ENCODE assay signal across 8 mouse cellular contexts in the genomic region with DNA sequence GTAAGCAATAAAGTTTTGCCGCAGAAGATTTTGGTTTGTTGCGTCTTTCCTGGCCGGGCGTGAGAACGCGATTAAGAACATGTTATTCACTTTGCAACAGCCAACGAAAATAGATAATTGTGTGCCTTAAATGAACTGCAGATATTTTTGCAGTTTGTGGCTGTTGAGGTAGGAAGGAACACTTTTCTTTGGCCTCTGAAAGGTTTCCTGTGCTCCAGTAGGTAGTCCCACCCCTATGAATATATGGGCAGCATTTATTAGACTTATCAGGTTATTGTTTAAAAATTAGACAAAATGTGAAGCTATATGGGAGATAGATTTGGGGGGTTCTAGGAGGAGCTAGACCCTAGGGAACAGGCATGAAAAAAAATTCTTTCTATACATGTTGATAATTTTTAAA.
DNase-seq lines count a peak whose midpoint lies in the region; ATAC-seq and TF ChIP-seq lines count a peak whose summit lies in the region.

No protein-coding gene starts in this region.

- no peaks in the 10 kb centered on the region for H3K36me3 ChIP-seq in kidney, embryonic 16.5 days (ENCODE audit: insufficient read depth, low read length)
- H3K36me3 ChIP-seq in midbrain, postnatal 0 days (ENCODE audit: insufficient read depth, low read length), result no peaks in the 10 kb centered on the region

- H3K9ac ChIP-seq in kidney, embryonic 16.5 days (replicated peaks; ENCODE audit: low read length), result peak overlapping the region; percentile 47; the same call in 1 of the 2 replicates
- no peak overlapping the region for H3K9ac ChIP-seq in midbrain, postnatal 0 days (replicated peaks; ENCODE audit: low read length, poor library complexity, severe bottlenecking)

- TF ChIP-seq POLR2A in cortical plate, adult 2 months (IDR thresholded peaks at IDR 0.05; ENCODE audit: extremely low read depth, insufficient read depth, low read length), result no peak

- no peak for TF ChIP-seq CTCF in cortical plate, adult 2 months (IDR thresholded peaks at IDR 0.05; ENCODE audit: extremely low read depth, insufficient read depth, low read length)
- no peak for TF ChIP-seq CTCF in midbrain, postnatal 0 days (IDR thresholded peaks at IDR 0.05)

- ATAC-seq in kidney, embryonic 16.5 days (ENCODE audit: low FRiP score, low TSS enrichment), result no peak; the same call in 1 of the 2 replicates
- ATAC-seq in midbrain, postnatal 0 days (ENCODE audit: low FRiP score), result no peak

- no peak for DNase-seq in kidney, postnatal 36 days
- peak; percentile 51 for DNase-seq in induced T-regulatory cell, adult 2 months (ENCODE audit: low read depth)
- DNase-seq in midbrain, postnatal 0 days (ENCODE audit: low spot score), result no peak
- DNase-seq in yolk sac, embryonic 10.5 days (ENCODE audit: low spot score), result no peak
- DNase-seq in adrenal gland, postnatal 25 days, result no peak
- DNase-seq in B cell, adult 2 months, result no peak

- H3K4me3 ChIP-seq in kidney, embryonic 16.5 days (ENCODE audit: low read length), result peak overlapping the region; percentile 43
- H3K4me3 ChIP-seq in cortical plate, adult 2 months (ENCODE audit: insufficient read depth, low read length), result peak overlapping the region; percentile 30; the same call in 1 of the 2 replicates
- H3K4me3 ChIP-seq in midbrain, postnatal 0 days (ENCODE audit: low read depth, low read length), result peak overlapping the region; percentile 34

- no peaks in the 10 kb centered on the region for H3K4me1 ChIP-seq in kidney, embryonic 16.5 days (ENCODE audit: insufficient read depth, low read length)
- no peaks in the 10 kb centered on the region for H3K4me1 ChIP-seq in cortical plate, adult 2 months (ENCODE audit: control insufficient read depth, insufficient read depth, low read length)
- H3K4me1 ChIP-seq in midbrain, postnatal 0 days (ENCODE audit: insufficient read depth, low read length), result no peaks in the 10 kb centered on the region

- no peaks in the 10 kb centered on the region for H3K27me3 ChIP-seq in kidney, embryonic 16.5 days (ENCODE audit: insufficient read depth, low read length)
- no peaks in the 10 kb centered on the region for H3K27me3 ChIP-seq in midbrain, postnatal 0 days (ENCODE audit: insufficient read depth, low read length)

- H3K27ac ChIP-seq in kidney, embryonic 16.5 days (ENCODE audit: low read length), result no peak overlapping the region
- no peak overlapping the region for H3K27ac ChIP-seq in cortical plate, adult 2 months (ENCODE audit: insufficient read depth, low read length)
- H3K27ac ChIP-seq in midbrain, postnatal 0 days (ENCODE audit: low read depth, low read length), result no peak overlapping the region

- WGBS in kidney, embryonic 16.5 days, result 28% methylated on average over 7 of the region's 7 CpGs
- 37% methylated on average over 7 of the region's 7 CpGs for WGBS in midbrain, postnatal 0 days

- H3K4me2 ChIP-seq in kidney, embryonic 16.5 days (replicated peaks; ENCODE audit: low read depth, low read length), result peak overlapping the region; percentile 49
- peak overlapping the region; percentile 48 for H3K4me2 ChIP-seq in midbrain, postnatal 0 days (ENCODE audit: low read depth, low read length, poor library complexity, severe bottlenecking)

- H3K9me3 ChIP-seq in kidney, embryonic 16.5 days (ENCODE audit: low read length), result no peaks in the 10 kb centered on the region
- no peaks in the 10 kb centered on the region for H3K9me3 ChIP-seq in midbrain, postnatal 0 days (ENCODE audit: low read length)
